Mouse (Mus musculus): Measurements from ENCODE around the gene Rln1.

The Rln1 gene

DNA sequence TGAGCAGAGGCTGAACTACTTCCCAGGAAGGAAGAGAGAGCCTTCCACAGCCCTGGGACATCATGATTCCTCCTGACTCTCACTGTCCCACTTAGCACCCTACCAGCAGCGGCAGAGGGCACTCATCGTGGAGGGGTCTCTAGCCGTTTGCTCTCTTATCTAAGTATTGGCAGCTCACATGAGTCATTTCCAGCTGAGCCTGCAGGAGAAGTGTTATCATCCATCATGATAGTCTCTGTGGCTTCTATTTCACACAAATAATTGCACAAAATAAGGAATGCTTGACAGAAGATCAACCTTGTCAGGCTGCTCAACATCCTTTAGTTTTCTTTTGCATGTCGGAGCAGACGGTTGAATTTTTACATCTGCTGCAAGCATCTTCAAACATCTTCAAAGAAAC lies 25.8 kb upstream of the Rln1 start:
- no peak for DNase-seq

DNA sequence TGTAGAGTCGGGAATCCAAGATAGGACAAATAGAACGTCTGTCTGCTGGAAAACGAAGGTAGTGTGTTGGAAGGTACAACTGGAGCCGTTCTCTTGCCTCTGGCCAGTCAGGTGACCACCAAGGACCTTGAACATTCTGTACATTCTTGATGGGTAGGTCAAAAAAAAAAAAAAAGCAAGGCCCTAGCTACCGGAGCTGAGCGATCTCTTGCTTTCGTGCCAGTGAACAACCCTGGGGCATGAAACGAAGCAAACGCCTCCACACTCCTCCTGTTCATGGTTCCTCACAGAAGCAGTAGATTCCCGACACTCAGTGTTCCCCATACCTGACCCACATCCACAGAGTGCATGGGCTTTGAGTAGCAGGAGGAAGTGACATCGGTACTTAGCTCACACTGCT lies 21.8 kb upstream of the Rln1 start:
- DNase-seq: no peak

DNA sequence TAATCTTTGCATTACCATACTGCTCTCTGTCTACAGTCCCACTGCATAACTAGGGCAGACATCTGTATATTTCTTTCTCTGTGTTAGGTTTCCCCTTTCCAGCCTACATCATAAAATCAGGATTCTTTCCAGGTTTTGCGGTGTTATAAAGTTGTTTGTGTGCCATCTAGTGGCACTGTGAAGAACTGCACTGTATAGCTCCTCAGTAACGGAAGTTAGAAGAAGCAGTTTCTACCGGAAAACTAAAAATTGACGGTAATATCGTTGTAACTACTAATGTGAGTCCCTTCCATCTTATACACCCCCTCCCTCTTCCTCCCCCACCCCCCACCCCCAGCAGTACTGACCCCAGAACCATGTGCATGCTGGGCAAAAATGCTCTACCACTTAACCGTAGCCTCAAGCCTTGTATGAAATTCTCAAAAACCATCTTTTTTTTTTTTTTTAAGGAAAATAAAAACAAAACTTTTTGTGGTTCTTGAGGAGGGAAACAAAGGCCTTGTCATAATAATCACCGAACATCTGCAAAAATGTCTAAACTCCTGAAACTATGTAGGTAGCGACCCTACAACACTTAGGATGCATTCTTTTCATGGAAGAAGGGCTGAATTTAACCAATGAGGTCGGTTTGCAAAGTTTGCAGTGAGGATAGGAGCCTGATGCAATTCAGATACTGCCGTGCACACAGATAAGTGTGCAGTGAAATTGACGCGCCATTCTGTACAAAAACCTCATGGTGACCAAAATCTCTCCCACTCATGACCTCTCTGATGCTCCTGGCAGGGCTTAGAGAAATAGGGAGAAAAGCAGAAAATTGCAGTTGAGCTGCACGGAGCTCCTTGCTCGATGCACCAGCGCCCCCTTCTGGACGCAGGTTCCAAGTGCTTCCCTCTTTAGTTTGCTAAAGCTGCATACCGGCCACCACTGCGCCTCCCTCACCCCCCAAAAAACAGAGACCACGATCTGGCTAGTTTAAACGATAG lies 20.7 kb upstream of the Rln1 start:
- DNase-seq: peak; percentile 90

DNA sequence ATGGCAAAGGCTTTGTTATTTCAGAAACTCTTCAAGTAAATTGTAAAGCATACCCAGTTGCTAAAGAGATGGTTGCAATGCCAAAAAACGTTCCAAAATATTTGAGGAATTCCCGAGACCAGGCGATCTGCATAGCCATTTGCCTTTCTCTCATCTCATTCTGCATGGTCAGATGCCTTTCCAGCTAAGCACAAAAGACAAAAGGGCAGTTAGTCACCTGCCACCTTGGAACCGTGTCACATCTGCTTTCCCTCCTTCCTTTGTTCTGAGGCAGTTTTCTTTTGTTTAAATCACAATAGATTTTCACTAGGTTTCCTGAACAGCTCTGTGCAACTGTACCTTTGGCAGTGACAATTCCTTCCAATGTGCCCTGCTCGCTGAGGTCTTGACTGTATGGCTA lies 16.5 kb upstream of the Rln1 start:
- DNase-seq: no peak

DNA sequence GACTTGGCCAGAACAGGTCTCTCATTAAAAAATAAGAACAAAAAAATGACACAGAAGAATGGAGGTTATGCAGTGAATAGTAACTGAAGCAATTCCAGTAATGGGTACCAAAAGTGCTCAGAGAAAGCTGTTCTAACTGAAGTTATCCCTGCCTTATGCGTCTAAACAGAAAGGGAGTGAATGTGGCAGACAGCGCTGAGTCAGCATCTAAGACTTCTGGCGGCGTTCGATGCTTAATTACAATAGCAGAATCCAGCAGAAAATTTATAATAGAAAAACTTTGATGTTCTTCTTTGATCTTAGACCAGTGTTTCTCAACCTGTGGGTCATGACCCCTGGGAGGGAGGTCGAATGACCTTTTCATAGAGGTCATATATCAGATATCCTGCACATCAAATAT lies 11.2 kb upstream of the Rln1 start:
- DNase-seq: no peak

DNA sequence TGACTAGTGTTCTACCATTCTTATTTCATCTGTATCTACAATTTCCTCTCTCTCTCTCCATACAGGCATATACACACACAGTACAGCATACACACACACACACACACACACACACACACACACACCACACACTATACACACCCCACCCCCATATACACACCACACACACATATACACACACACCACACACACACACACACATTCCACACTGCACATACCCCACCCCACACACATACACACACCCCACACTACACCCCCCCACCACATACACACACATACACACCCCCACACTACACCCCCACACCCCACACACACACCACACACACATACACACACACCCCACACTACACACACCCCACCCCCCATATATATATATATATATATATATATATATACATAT lies 10.4 kb upstream of the Rln1 start:
- DNase-seq: no peak

DNA sequence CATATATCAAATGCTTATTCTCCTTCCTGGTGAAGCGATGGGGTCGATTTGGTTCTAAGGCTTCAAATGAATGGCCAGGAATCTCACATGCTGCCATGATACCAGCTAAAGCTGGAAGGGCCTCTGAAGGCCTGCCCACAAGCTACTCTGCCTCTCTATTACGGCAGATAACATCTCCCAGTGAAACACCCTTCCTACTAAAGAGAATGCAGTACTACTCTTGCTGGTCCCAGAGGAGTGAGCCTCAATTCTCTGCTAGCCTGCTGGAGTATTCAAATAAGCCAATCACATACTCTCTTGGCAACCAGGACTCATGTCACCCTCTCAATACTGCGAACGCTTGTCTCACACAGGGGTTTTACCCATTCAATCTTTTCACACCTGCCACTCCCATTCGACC lies 7.8 kb upstream of the Rln1 start:
- no peak for DNase-seq

DNA sequence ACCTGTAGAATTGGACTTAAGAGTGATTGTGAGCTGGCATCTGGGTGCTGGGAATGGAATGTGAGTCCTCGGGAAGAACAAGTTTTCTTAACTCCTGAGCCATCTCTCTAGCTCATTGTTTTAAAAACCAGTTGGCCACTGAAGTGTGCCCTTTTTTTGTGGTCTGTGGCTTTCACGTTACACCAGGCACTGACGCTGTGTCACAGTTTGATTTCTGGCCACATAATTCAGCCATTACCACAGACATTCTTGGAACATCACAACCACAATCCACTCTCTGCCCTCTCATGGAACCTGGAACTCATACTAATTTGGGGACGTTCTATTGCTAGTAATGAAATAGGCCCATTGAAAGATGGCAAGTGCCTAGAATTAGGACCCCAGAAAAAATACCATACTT lies 6.6 kb upstream of the Rln1 start:
- no peak for DNase-seq

DNA sequence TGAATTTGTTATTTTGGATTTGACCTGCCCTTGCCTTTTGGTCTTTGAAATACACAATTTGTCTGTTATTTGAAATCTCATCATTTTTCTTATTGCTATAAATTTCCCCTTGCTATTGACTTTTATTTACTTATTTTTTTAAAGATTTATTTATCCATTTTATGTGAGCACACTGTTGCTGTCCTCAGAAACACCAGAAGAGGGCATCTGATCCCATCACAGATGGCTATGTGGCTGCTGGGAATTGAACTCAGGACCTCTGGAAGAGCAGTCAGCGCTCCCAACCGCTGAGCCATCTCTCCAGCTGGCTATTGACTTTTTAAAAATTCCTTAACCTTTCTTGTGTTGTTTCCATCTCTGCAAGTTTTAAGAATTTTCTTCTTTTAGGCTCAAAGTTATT lies 2.2 kb upstream of the Rln1 start:
- DNase-seq: no peak

DNA sequence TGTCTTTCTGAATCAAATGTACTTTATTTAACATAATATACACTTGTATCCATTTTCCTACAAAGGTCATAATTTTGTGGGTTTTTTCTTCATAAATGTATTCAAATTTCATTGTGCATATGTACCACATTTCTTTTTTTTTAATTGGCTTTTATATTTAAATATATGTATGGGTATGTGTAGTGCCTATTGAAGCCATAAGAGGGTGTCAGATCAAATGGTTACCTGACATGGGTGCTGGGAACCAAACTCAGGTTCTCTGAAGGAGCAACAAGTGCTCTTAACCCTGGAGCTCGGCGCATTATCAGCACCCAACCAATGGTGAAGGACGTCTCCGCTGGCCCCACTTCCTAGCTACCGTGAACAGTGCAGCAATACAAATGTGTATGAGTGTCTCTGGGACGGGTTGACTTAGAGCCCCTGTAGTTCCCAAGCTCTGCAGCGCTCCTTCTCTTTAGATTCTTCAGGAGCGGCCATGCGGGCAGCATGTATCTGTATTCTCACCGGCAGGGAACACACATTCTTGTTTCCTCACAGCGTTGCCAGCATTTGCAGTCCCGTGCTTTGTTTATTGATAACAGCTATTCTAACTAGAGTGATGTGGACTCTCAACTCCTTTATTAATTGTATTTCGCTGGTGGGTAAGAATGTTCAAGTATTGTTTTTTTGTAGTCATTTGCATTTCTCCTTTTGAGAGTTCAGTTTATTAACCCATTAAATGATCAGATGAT lies 7.5 kb downstream of the Rln1 start:
- no peak for DNase-seq

DNA sequence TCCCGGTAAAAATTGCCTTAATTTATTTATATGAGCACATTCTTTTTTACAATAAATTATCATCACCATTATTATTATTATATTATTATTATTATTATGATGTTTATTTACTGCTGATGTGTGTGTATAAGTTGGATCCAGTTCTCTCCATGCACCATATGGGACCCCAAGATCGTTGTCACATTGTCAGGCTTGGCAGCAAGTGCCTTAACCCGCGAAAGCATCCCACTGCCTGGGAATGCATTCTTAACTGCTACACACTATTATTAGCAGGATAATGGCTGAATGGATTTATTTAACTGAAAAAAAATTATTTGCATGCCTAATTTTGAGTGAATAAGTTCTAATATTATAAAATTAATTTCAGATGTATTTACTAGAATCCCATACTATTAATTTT lies 8.1 kb downstream of the Rln1 start:
- no peak for DNase-seq

DNA sequence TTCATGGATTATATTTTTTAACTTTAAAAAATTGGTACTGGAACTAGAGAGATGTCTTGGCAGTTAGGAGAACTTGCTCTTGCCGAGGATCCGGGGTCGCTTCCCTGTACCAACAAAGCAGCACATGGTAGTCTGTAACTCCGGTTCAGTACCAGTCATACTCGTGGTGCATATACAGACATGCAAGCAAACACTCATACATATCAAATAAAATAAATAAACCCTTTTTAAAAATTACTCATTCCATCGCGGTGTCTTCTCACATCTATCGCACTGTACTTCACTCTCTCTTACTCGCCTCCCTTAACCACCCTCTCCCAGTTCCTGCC lies 8.7 kb downstream of the Rln1 start:
- no peak for DNase-seq

DNA sequence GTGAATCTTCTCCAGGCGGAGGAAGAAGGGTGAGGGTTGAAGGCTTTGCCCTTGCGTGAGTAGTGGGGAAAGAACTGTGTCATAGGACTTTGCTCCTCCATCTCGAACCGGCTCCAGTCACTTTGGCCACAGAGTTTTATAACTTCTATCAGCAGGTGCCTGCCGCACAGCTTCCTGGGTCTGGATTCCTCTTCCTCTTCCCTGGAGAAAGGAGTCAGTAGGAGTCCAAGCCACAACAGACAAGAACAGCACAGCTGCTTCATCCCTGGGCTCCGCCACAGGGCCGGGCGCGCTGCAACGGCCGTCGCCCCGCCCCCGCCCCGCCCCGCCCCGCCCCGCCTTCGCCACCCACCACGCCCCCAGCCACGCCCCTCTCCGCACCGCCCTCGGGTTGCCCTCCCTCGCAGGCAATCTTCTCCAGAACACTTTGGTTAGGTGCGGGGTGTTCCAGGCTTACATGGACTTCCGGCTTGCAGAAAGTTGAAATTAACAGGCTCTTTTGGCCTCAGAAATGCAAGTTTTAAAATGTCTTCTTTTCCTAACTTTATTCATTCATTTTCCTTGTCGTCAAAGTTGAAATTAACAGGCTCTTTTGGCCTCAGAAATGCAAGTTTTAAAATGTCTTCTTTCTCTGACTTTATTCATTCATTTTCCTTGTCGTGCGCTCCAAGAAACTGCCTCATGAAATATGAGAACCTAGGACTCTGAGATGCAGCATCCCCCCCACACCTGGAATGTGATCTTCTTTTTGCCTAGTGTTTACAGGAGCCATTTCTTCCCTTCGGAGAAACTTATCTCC lies 9.2 kb downstream of the Rln1 start, which contains the start of gene Insl6:
Gene Insl6, minus strand, starts transcription at position 304 of the 799 bp plus-strand sequence.
- peak; percentile 85 for DNase-seq

DNA sequence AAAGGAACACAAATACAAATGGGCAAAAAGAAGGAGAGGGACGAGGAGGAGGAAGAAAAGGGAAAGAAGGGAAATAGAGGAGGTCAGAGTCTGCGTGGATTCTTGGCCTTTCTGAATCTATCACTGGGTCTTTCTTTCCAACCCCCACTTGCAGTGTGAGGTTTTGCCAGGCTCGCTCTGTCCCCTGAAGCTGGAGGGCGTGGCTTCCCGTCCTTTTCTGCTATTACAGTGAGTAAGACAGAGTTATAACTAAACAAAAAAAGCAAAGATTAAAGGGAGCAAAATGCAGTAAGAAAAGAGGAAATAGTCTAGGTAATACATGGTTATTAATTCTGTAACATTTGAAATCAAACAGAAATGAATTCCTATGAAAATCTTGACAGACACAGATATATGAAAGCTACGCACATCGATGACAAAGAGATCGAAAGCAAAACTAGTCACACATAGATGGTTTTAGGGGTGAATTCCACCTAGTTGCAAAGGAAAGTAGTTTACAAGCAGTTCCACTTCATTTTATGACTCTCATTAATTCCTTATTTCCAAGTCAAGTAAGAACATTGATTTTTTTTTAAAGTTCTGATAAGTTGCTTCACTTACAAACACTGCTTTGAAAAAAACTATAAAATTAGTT lies 10.9 kb downstream of the Rln1 start:
- DNase-seq: no peak

DNA sequence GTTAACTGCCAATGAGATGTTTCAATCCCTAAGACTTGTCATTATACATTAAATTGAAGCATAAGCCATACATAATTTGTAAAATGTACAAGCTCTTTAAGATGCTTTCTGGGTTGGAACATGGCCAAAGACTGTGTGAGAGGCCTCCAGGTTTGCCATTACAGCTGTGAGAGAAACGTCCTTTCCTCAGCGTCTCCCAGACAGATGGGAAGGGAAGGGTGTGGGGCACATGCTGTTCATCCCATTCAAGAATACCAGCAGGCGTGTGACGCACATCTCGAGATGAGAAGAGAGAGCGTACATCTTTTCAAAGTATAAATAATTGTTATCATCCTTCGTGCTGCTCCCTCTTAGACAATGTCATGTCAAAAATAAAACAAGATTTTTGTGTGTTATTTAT lies 21.8 kb downstream of the Rln1 start:
- no peak for DNase-seq

DNA sequence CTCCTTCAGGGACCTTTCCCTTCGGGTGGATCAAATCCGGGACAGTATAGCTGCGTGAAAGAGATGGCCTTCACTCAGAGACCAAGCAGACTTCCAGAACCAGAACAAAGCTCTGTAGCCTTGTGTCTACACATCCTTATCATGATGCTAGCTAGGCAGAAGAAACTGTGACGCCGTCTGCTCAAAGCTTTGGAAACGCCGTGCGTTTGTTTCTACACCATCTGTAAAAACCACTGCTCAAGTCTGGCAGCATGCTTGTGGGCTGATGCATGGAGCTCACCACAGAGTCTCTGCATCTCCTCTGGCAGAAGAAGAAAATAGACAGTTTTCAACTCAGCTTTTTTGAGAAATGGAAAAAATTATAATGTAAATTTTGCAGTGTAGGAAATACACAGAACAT lies 22.7 kb downstream of the Rln1 start:
- no peak for DNase-seq

DNA sequence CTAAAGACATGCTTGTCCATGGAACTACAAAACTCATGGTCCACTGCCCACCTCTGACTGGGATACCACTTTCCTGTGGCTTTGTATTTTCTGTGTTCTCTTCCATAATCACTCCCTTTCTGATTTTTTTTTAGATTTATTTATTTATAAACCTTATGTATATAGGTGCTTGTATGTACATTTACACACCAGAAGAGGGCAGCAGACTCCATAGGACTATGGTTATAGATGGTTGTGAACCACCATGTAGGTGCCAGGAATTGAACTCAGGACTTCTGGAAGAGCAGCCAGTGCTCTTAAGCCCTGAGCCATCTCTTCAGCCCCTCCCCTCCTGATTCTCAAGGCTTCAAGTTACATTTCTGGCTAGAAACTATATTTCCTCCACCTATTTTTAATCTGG lies 25.6 kb downstream of the Rln1 start:
- DNase-seq: no peak

DNA sequence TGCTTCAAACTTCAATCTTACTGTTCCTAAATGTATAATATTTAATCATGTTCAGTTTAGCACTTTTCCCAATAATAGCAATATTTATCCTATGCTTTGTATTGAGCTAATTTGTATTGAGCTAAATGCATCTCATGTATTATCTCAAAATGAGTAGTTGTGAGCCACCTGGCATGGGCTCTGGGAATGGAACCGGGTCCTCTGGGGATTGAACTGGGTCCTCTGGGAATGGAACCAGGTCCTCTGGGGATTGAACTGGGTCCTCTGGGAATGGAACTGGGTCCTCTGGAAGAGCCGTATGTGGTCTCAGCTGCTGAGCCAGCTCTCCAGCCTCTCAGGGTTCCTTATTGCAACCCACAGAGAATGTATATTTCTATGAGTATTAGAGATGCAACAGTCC lies 32.4 kb downstream of the Rln1 start:
- DNase-seq: no peak

DNA sequence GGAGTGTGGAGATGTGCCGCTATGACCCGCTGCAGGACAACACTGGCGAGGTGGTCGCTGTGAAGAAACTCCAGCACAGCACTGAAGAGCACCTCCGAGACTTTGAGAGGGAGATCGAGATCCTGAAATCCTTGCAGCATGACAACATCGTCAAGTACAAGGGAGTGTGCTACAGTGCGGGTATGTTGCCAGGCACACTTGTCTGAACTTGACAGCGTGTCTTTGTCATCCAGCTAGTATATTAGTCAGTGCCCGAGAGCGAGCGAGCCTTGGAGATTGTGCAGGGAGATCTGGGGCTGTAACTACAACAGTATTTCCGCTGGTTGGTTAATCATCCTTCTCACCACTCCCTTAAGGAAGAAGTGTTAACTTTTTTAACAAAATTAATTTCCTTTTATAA lies 33.6 kb downstream of the Rln1 start:
- no peak for DNase-seq

DNA sequence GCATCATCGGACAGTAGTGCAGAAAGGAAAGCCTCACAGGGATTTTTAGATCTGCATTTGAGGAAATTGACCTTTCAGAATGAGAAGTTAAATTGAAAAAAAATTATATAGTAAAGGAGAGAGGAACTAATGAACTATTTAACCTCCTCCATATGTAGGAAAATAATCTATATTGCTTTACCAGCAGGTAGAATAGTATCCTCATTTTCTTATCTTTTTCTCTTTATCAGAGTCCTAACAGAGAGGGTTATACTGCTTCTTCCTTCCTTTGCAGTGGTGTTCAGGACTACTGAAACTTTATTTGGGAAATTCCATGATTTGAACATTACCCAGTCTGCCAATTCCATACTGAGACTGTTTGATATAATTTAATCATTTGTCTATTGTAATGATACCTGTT lies 37.1 kb downstream of the Rln1 start:
- no peak for DNase-seq

DNA sequence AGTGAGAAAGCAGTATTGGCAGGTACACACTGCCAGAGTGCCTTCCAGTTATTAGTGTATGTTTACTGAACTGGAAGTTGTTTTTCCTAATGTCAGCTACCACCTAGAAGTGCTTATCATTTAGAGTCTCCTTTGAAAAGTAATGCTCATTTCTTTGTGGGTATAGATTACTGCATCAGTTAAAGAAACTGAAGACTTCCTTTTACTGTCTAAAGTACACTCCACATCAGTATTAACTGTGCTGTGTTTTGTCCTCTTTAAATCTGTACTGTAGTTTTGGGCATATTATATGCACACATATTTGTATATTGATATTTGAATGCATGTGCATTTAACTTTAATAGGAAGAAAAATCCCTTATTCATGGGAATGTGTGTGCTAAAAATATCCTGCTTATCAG lies 38.3 kb downstream of the Rln1 start:
- DNase-seq: no peak

DNA sequence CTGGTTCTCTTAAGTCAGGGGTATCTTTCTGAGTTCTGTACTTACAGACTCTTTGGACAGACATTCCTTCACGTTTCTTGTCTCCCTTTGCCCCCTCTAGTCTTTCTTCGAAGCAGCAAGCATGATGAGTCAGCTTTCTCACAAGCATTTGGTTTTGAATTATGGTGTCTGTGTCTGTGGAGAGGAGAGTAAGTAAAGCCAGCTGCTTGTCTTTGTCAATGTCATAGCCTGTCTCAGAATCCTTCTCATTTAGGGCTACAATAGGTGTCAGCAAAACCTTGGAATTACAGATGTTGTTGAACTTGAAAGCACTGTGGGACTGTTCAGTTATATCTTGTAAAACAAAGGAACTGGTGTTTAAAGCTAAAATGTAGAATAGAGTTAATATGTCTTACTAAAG lies 39.7 kb downstream of the Rln1 start:
- DNase-seq: no peak

DNA sequence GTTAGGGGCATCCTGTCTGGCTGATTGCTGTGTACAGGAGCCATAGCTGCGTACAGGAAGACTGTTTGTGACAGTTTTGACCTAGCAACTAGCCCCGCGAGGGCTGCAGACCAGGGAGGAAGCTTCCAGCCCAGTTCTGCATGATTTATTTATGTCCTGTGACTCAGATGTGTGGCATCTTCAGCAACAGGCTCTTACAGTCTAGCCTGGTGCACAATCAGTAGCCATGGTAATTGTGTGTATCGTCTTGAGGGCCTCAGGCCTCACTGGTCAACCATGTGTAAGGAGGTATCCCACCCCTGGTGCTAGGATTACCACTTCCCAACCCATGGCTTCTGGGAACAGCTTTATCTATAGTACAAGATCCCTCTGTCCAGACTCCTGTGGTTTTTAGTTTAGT lies 41.9 kb downstream of the Rln1 start:
- no peak for DNase-seq
